Mouse (Mus musculus): ENCODE measurements around the gene Mcrip2. TPM values are rescaled to one million over a fixed set of nuclear protein-coding genes. Genes with fewer than 3 reads are reported as not detected.

Gene Mcrip2
- polyA plus RNA-seq, 1 experiment = 6.8 TPM

GRCm38 (mm10) chr17:25838904-25839303 lies 29.7 kb downstream of the Mcrip2 start:
- no peak overlapping the region for H3K27ac ChIP-seq (ENCODE audit: control insufficient read depth, insufficient read depth, low read depth, low read length, poor library complexity)
- 83% methylated on average over 4 of the region's 4 CpGs for WGBS
- no peak overlapping the region for H3K4me3 ChIP-seq (replicated peaks; ENCODE audit: control insufficient read depth, low read depth, low read length)
- peaks cover 5% of the 10 kb centered on the region for H3K4me1 ChIP-seq (ENCODE audit: control insufficient read depth, insufficient read depth, low read length)
- TF ChIP-seq POLR2A (IDR thresholded peaks at IDR 0.05; ENCODE audit: borderline replicate concordance, control insufficient read depth, low read depth, low read length) (no peak), CTCF (IDR thresholded peaks at IDR 0.05; ENCODE audit: control insufficient read depth, insufficient read depth, low read length) (no peak)

GRCm38 (mm10) chr17:25837533-25837932 lies 31.0 kb downstream of the Mcrip2 start:
- H3K27ac ChIP-seq (ENCODE audit: control insufficient read depth, insufficient read depth, low read depth, low read length, poor library complexity) = no peak overlapping the region
- WGBS = 77% methylated on average over 3 of the region's 3 CpGs
- H3K4me3 ChIP-seq (replicated peaks; ENCODE audit: control insufficient read depth, low read depth, low read length) = no peak overlapping the region
- TF ChIP-seq POLR2A (IDR thresholded peaks at IDR 0.05; ENCODE audit: borderline replicate concordance, control insufficient read depth, low read depth, low read length) (no peak), CTCF (IDR thresholded peaks at IDR 0.05; ENCODE audit: control insufficient read depth, insufficient read depth, low read length) (no peak)
- H3K4me1 ChIP-seq (ENCODE audit: control insufficient read depth, insufficient read depth, low read length) = no peaks in the 10 kb centered on the region

- no peaks in the 10 kb centered on the region for H3K4me1 ChIP-seq (ENCODE audit: control insufficient read depth, insufficient read depth, low read length)
- 1% methylated on average over 29 of the region's 29 CpGs for WGBS
- no peak within 1 kb of the TSS for H3K4me3 ChIP-seq (replicated peaks; ENCODE audit: control insufficient read depth, low read depth, low read length)
- no peak for TF ChIP-seq CTCF (IDR thresholded peaks at IDR 0.05; ENCODE audit: control insufficient read depth, insufficient read depth, low read length)
- 0 out of 2 replicates have a peak, but pooled peaks have one; percentile 15 for TF ChIP-seq POLR2A (IDR thresholded peaks at IDR 0.05; ENCODE audit: borderline replicate concordance, control insufficient read depth, low read depth, low read length)
- no peak within 1 kb of the TSS for H3K27ac ChIP-seq (ENCODE audit: control insufficient read depth, insufficient read depth, low read depth, low read length, poor library complexity)
These were observed 31.5 kb downstream of the Mcrip2 start, which contains the start of gene Rhbdl1 for GRCm38 (mm10) chr17:25837076-25837410. Rhbdl1 (minus strand) TSS chr17:25837295.

- TF ChIP-seq POLR2A (IDR thresholded peaks at IDR 0.05; ENCODE audit: borderline replicate concordance, control insufficient read depth, low read depth, low read length) (0 out of 2 replicates have a peak, but pooled peaks have one; percentile 30), CTCF (IDR thresholded peaks at IDR 0.05; ENCODE audit: control insufficient read depth, insufficient read depth, low read length) (no peak)
- Histone ChIP-seq H3K4me1 (ENCODE audit: control insufficient read depth, insufficient read depth, low read length) (peaks cover 3% of the 10 kb centered on the region; the same call in 1 of the 2 replicates), H3K4me3 (replicated peaks; ENCODE audit: control insufficient read depth, low read depth, low read length) (no peak overlapping the region), H3K27ac (ENCODE audit: control insufficient read depth, insufficient read depth, low read depth, low read length, poor library complexity) (no peak overlapping the region)
- 23% methylated on average over 23 of the region's 23 CpGs for WGBS
These were observed 32.0 kb downstream of the Mcrip2 start for GRCm38 (mm10) chr17:25836397-25837075.

- H3K27ac ChIP-seq (ENCODE audit: control insufficient read depth, insufficient read depth, low read depth, low read length, poor library complexity) = no peak overlapping the region
- peaks cover 3% of the 10 kb centered on the region; the same call in 1 of the 2 replicates for H3K4me1 ChIP-seq (ENCODE audit: control insufficient read depth, insufficient read depth, low read length)
- TF ChIP-seq CTCF (IDR thresholded peaks at IDR 0.05; ENCODE audit: control insufficient read depth, insufficient read depth, low read length) = no peak
- TF ChIP-seq POLR2A (IDR thresholded peaks at IDR 0.05; ENCODE audit: borderline replicate concordance, control insufficient read depth, low read depth, low read length) = no peak
- 92% methylated on average over 16 of the region's 16 CpGs for WGBS
- no peak overlapping the region for H3K4me3 ChIP-seq (replicated peaks; ENCODE audit: control insufficient read depth, low read depth, low read length)
These were observed 32.7 kb downstream of the Mcrip2 start for GRCm38 (mm10) chr17:25835816-25836215.

GRCm38 (mm10) chr17:25835301-25835700 lies 33.3 kb downstream of the Mcrip2 start:
- no peak overlapping the region for H3K4me3 ChIP-seq (replicated peaks; ENCODE audit: control insufficient read depth, low read depth, low read length)
- H3K4me1 ChIP-seq (ENCODE audit: control insufficient read depth, insufficient read depth, low read length) = peaks cover 3% of the 10 kb centered on the region; the same call in 1 of the 2 replicates
- WGBS = 88% methylated on average over 7 of the region's 7 CpGs
- no peak for TF ChIP-seq CTCF (IDR thresholded peaks at IDR 0.05; ENCODE audit: control insufficient read depth, insufficient read depth, low read length)
- TF ChIP-seq POLR2A (IDR thresholded peaks at IDR 0.05; ENCODE audit: borderline replicate concordance, control insufficient read depth, low read depth, low read length) = no peak
- H3K27ac ChIP-seq (ENCODE audit: control insufficient read depth, insufficient read depth, low read depth, low read length, poor library complexity) = no peak overlapping the region

GRCm38 (mm10) chr17:25834595-25835222 lies 33.9 kb downstream of the Mcrip2 start:
- Histone ChIP-seq H3K4me3 (replicated peaks; ENCODE audit: control insufficient read depth, low read depth, low read length) (no peak overlapping the region), H3K4me1 (ENCODE audit: control insufficient read depth, insufficient read depth, low read length) (peaks cover 3% of the 10 kb centered on the region; the same call in 1 of the 2 replicates), H3K27ac (ENCODE audit: control insufficient read depth, insufficient read depth, low read depth, low read length, poor library complexity) (no peak overlapping the region)
- TF ChIP-seq CTCF (IDR thresholded peaks at IDR 0.05; ENCODE audit: control insufficient read depth, insufficient read depth, low read length) (no peak; the same call in 1 of the 2 replicates), POLR2A (IDR thresholded peaks at IDR 0.05; ENCODE audit: borderline replicate concordance, control insufficient read depth, low read depth, low read length) (no peak)
- 88% methylated on average over 12 of the region's 12 CpGs for WGBS

- Histone ChIP-seq H3K4me3 (replicated peaks; ENCODE audit: control insufficient read depth, low read depth, low read length) (peak overlapping the region; percentile 87), H3K4me1 (ENCODE audit: control insufficient read depth, insufficient read depth, low read length) (peaks cover 4% of the 10 kb centered on the region; the same call in 1 of the 2 replicates), H3K27ac (ENCODE audit: control insufficient read depth, insufficient read depth, low read depth, low read length, poor library complexity) (no peak overlapping the region)
- TF ChIP-seq CTCF (IDR thresholded peaks at IDR 0.05; ENCODE audit: control insufficient read depth, insufficient read depth, low read length) = no peak
- no peak for TF ChIP-seq POLR2A (IDR thresholded peaks at IDR 0.05; ENCODE audit: borderline replicate concordance, control insufficient read depth, low read depth, low read length)
- 44% methylated on average over 6 of the region's 6 CpGs for WGBS
These were observed 34.5 kb downstream of the Mcrip2 start for GRCm38 (mm10) chr17:25833961-25834594.
